Mouse (Mus musculus) bone marrow, adult 2 months (tissue): ENCODE measurements around the gene Hba-a2.

ENCODE experiments used
- CTCF ChIP-seq: fragments of 200-500 bp; IDR thresholded peaks from 2 replicates; pipeline ENCODE4 v1.5.1; 2011; ENCODE audit warnings: low read length, control low read depth; ENCODE audit not compliant: control insufficient read depth, insufficient read depth
- POLR2A ChIP-seq: fragments of 200-500 bp; IDR thresholded peaks from 2 replicates; pipeline ENCODE4 v1.6.1; 2011; ENCODE audit warnings: low read depth, mild to moderate bottlenecking, control low read depth, low read length, borderline replicate concordance; ENCODE audit not compliant: control insufficient read depth

DNA sequence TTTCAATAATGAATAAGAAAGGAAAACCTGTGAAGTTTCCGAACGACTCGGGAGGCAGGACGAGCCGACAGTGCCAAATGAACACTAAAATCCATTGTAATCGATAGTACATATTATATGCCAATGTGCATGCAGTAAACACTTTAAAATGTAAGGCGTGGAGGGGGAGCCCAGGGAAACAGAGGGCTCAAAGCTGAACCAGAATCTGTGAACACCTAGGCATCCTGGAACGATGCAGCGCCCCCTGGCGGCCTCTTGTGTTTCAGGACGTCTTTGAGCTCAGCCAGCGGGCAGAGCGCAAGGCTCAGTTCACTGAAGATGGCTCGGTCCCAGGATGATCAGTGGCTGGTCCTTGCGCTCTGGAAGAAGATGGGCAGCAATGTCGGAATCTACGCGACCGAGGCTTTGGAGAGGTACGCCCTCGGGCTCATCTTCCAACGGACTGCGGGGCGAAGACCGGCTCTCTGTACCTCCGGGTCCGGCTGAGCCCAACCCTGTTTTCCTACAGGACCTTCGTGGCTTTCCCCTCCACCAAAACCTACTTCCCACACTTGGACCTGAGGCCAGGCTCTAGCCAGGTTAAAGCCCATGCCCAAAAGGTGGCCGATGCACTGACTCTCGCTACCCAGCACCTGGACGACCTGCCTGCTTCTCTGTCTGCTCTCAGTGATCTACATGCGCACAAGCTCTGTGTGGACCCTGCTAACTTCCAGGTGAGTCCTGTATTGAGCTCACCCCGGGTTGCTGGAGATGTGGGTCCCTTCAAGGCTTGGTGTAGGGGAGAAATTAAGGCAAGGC is 9.4 kb upstream of the Hba-a2 start, which contains the start of gene Hbq1b:
- peak; percentile 62 for TF ChIP-seq CTCF
- peak; percentile 39; the same call in 1 of the 2 replicates for TF ChIP-seq POLR2A
